Mouse (Mus musculus) cerebellum, postnatal 10 days (tissue): ENCODE measurements around the gene Dusp2.

ENCODE experiments used
- DNase-seq, 2 experiments: peaks; one replicate each; pipeline ENCODE4 v3.0.0; 2021; ENCODE audit warnings: mixed read lengths in 2 of 2

The Dusp2 gene

GRCm38 (mm10) chr2:127324456-127324855 is 11.5 kb upstream of the Dusp2 start:
- no peak for DNase-seq

- DNase-seq: no peak
Observed at GRCm38 (mm10) chr2:127328090-127328851, 7.7 kb upstream of the Dusp2 start.

- DNase-seq: no peak
Observed at GRCm38 (mm10) chr2:127332807-127333570, 3.0 kb upstream of the Dusp2 start.

- peak; percentile 25 to 34 for DNase-seq
Observed at GRCm38 (mm10) chr2:127333945-127334603, 1.9 kb upstream of the Dusp2 start.

GRCm38 (mm10) chr2:127335078-127335541 is 849 bp upstream of the Dusp2 start:
- DNase-seq: no peak

GRCm38 (mm10) chr2:127336497-127336832 is 506 bp downstream of the Dusp2 start:
- DNase-seq: peak in 1 of 2 experiments; percentile 36

GRCm38 (mm10) chr2:127336885-127337284 is 926 bp downstream of the Dusp2 start:
- DNase-seq: no peak

GRCm38 (mm10) chr2:127337531-127337930 is 1.6 kb downstream of the Dusp2 start:
- peak; percentile 83 for DNase-seq

GRCm38 (mm10) chr2:127338012-127338411 is 2.1 kb downstream of the Dusp2 start:
- DNase-seq: no peak

GRCm38 (mm10) chr2:127338416-127338815 is 2.5 kb downstream of the Dusp2 start, which contains the start of gene Astl:
Gene Astl, plus strand, starts transcription at chr2:127338639.
- DNase-seq: no peak

GRCm38 (mm10) chr2:127338833-127339232 is 2.9 kb downstream of the Dusp2 start:
- DNase-seq: no peak

- no peak for DNase-seq
Observed at GRCm38 (mm10) chr2:127339262-127339661, 3.3 kb downstream of the Dusp2 start.

- peak; percentile 84 to 88 for DNase-seq
Observed at GRCm38 (mm10) chr2:127341159-127341558, 5.2 kb downstream of the Dusp2 start.

GRCm38 (mm10) chr2:127346334-127346733 is 10.4 kb downstream of the Dusp2 start:
- peak in 1 of 2 experiments; percentile 43 for DNase-seq

- peak; percentile 57 to 68 for DNase-seq
Observed at GRCm38 (mm10) chr2:127347147-127347985, 11.4 kb downstream of the Dusp2 start.

GRCm38 (mm10) chr2:127353881-127354280 is 17.9 kb downstream of the Dusp2 start:
- no peak for DNase-seq

GRCm38 (mm10) chr2:127362459-127363281 is 26.7 kb downstream of the Dusp2 start, which contains the start of gene Adra2b:
Gene Adra2b, plus strand, starts transcription at chr2:127363208.
- DNase-seq: peak; percentile 94

GRCm38 (mm10) chr2:127363282-127363652 is 27.3 kb downstream of the Dusp2 start:
- DNase-seq: peak; percentile 13 to 19

GRCm38 (mm10) chr2:127363696-127364095 is 27.7 kb downstream of the Dusp2 start:
- DNase-seq: peak; percentile 59 to 64

GRCm38 (mm10) chr2:127364452-127364851 is 28.5 kb downstream of the Dusp2 start:
- no peak for DNase-seq

GRCm38 (mm10) chr2:127367126-127367820 is 31.3 kb downstream of the Dusp2 start:
- DNase-seq: no peak
